Mouse (Mus musculus) urinary bladder, postnatal 25 days (tissue): ENCODE measurements around the gene Nlrp9b.
"Not testable (repeated sequence)": the region's sequence is repeated elsewhere in the genome, so short reads cannot be mapped to it uniquely, and the experiment has no call there.

ENCODE experiments used
- DNase-seq: peaks from one replicate; pipeline ENCODE4 v3.0.0; 2022; ENCODE audit warnings: low spot score

The Nlrp9b gene

DNA sequence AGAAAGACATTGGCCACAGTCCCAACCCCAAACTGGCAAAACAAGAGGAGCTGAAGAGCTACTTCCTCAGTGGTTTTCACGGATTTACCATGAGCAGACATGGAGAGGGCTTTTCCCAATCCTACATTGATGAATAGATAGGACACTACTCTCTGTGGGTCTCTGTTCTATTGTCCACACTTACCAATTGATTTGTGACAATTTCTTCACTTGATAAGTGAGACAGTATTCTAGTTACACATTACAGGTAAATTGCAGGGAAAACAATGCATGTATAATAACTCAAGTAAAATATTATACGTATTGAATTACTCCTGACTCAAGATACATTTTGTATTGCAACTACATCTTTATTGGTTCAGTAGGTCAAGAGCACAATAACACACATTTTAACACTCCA lies 131.2 kb downstream of the Nlrp9b start, which contains the start of gene Gm16442:
Gene Gm16442, minus strand, starts transcription at position 101 of the 400 bp plus-strand sequence.
- not testable (repeated sequence) for DNase-seq
